Mouse (Mus musculus) myocyte (in vitro differentiated cells): ENCODE measurements around the gene Il1a.

Source experiments
- MAX ChIP-seq: IDR thresholded peaks from one replicate; pipeline ENCODE4 v1.6.1; 2011; ENCODE audit warnings: low read depth, mild to moderate bottlenecking, control low read depth
- POLR2A ChIP-seq: IDR thresholded peaks from one replicate; pipeline ENCODE4 v1.6.1; 2011; ENCODE audit warnings: low read depth, mild to moderate bottlenecking, control low read depth, moderate library complexity; ENCODE audit not compliant: insufficient read length

DNA sequence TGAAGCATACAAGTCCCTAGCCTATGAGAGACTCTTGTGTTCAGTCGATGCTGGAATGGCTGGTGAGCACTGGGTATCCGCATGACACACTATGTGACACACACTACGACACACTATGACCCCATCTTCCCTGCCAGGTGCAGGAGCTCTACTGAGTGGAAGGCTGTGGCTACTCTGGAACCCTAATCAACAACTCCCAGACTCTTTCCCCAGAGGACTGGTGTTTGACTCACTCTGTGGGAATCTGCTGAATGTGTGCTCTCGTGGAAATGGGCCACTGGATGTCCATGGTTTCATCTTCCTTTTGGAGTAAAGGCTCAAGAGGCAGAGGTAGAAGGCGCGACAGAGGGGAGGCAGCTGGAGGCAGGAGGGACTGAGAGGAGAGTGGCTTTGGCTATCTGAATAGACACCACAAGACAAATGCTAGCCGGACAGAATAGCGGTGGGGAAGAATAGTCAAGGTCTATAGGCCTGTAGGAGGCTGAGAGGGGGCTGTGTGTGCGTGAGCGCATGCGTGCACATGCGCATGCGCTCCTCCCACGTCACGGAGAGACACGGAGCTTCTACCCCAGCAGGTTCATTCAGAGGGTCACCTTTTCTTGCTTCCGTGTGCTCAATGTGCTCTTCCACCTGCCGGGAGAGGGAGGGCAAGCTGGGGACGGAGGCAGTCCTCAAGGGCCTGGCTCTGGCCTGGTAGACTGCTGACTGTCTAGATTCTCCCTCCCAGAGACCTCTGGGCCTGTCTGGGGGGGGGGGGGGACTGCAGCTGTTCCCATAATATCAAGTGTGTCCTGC is 56.7 kb downstream of the Il1a start:
- no peak for TF ChIP-seq POLR2A
- no peak for TF ChIP-seq MAX
